Mouse (Mus musculus) cerebellum, adult 18-20 months (tissue): ENCODE results near the gene Prdm11.
A peak's percentile ranks its signal among the peaks of the same experiment; 100 is the strongest.

Experiments used
- DNase-seq, 2 experiments: peaks; one replicate each; pipeline ENCODE4 v3.0.0; 2021

The Prdm11 gene

GRCm38 (mm10) chr2:93045129-93045817, 694 bp downstream of the Prdm11 start:
- DNase-seq: peak; percentile 97 to 98

- DNase-seq: no peak
These were observed 2.4 kb downstream of the Prdm11 start for GRCm38 (mm10) chr2:93043449-93044157.

GRCm38 (mm10) chr2:93041470-93041869, 4.5 kb downstream of the Prdm11 start:
- peak in 1 of 2 experiments; percentile 3 for DNase-seq

- DNase-seq: peak; percentile 9
These were observed 5.1 kb downstream of the Prdm11 start for GRCm38 (mm10) chr2:93040841-93041240.

GRCm38 (mm10) chr2:93039706-93040105, 6.3 kb downstream of the Prdm11 start:
- DNase-seq: peak; percentile 29 to 41

- DNase-seq: peak; percentile 16 to 19
These were observed 6.9 kb downstream of the Prdm11 start for GRCm38 (mm10) chr2:93039043-93039442.

- peak; percentile 6 to 13 for DNase-seq
These were observed 10.3 kb downstream of the Prdm11 start for GRCm38 (mm10) chr2:93035631-93036030.

GRCm38 (mm10) chr2:93032651-93033050, 13.3 kb downstream of the Prdm11 start:
- DNase-seq: peak in 1 of 2 experiments; percentile 36

- DNase-seq: peak; percentile 61 to 65
These were observed 13.9 kb downstream of the Prdm11 start for GRCm38 (mm10) chr2:93032049-93032448.

GRCm38 (mm10) chr2:93031021-93031420, 14.9 kb downstream of the Prdm11 start:
- no peak for DNase-seq

- peak; percentile 71 to 82 for DNase-seq
These were observed 15.9 kb downstream of the Prdm11 start for GRCm38 (mm10) chr2:93030101-93030500.

- peak; percentile 72 to 76 for DNase-seq
These were observed 16.5 kb downstream of the Prdm11 start for GRCm38 (mm10) chr2:93029267-93030060.

GRCm38 (mm10) chr2:93028865-93029264, 17.1 kb downstream of the Prdm11 start:
- DNase-seq: peak in 1 of 2 experiments; percentile 35

- no peak for DNase-seq
These were observed 18.3 kb downstream of the Prdm11 start for GRCm38 (mm10) chr2:93027713-93028112.

- no peak for DNase-seq
These were observed 21.5 kb downstream of the Prdm11 start for GRCm38 (mm10) chr2:93024431-93024830.

- DNase-seq: peak; percentile 65 to 71
These were observed 27.1 kb downstream of the Prdm11 start for GRCm38 (mm10) chr2:93018854-93019253.

- no peak for DNase-seq
These were observed 28.8 kb downstream of the Prdm11 start for GRCm38 (mm10) chr2:93017151-93017550.

- DNase-seq: peak; percentile 34 to 51
These were observed 30.9 kb downstream of the Prdm11 start for GRCm38 (mm10) chr2:93015041-93015440.

- peak; percentile 27 to 37 for DNase-seq
These were observed 31.7 kb downstream of the Prdm11 start for GRCm38 (mm10) chr2:93014093-93014937.

- DNase-seq: no peak
These were observed 32.4 kb downstream of the Prdm11 start for GRCm38 (mm10) chr2:93013415-93014092.

- no peak for DNase-seq
These were observed 33.0 kb downstream of the Prdm11 start for GRCm38 (mm10) chr2:93012976-93013375.

GRCm38 (mm10) chr2:93011933-93012332, 34.0 kb downstream of the Prdm11 start:
- no peak for DNase-seq
